Mouse (Mus musculus) gonadal fat pad, adult 2 months (tissue): ENCODE measurements around the gene Dnajb12. TPM values are rescaled to one million over a fixed set of nuclear protein-coding genes. Genes with fewer than 3 reads are reported as not detected.
"Not testable (repeated sequence)": the region's sequence is repeated elsewhere in the genome, so short reads cannot be mapped to it uniquely, and the experiment has no call there.

Source experiments
- DNase-seq: peaks from one replicate; pipeline ENCODE4 v3.0.0-alpha.2; 2012; ENCODE audit warnings: low read depth
- polyA plus RNA-seq: library from polyadenylated mRNA; depleted of rRNA; stranded (reverse); fragments of >200 nt; gene quantifications from 2 replicates; pipeline ENCODE4 v1.2.3, GENCODE M21; 2012

The Dnajb12 gene
- polyA plus RNA-seq, 1 experiment, result 50.2 TPM

GRCm38 (mm10) chr10:59870038-59870437 lies 9.3 kb upstream of the Dnajb12 start:
- no peak for DNase-seq

- not testable (repeated sequence) for DNase-seq
These were observed 6.7 kb upstream of the Dnajb12 start for GRCm38 (mm10) chr10:59872651-59873050.

GRCm38 (mm10) chr10:59873206-59873605 lies 6.2 kb upstream of the Dnajb12 start:
- DNase-seq, result no peak

- no peak for DNase-seq
These were observed 5.7 kb upstream of the Dnajb12 start for GRCm38 (mm10) chr10:59873613-59874012.

- DNase-seq, result no peak
These were observed 4.0 kb upstream of the Dnajb12 start for GRCm38 (mm10) chr10:59875396-59875795.

GRCm38 (mm10) chr10:59876698-59877097 lies 2.7 kb upstream of the Dnajb12 start:
- DNase-seq, result not testable (repeated sequence)

GRCm38 (mm10) chr10:59877421-59878117 lies 1.8 kb upstream of the Dnajb12 start:
- no peak for DNase-seq

- no peak for DNase-seq
These were observed 533 bp upstream of the Dnajb12 start for GRCm38 (mm10) chr10:59878823-59879222.

GRCm38 (mm10) chr10:59880029-59880386 lies 652 bp downstream of the Dnajb12 start:
- DNase-seq, result no peak

GRCm38 (mm10) chr10:59880837-59881236 lies 1.5 kb downstream of the Dnajb12 start:
- no peak for DNase-seq

GRCm38 (mm10) chr10:59884327-59885173 lies 5.2 kb downstream of the Dnajb12 start:
- no peak for DNase-seq

GRCm38 (mm10) chr10:59885174-59886080 lies 6.1 kb downstream of the Dnajb12 start:
- DNase-seq, result no peak

GRCm38 (mm10) chr10:59886081-59886466 lies 6.7 kb downstream of the Dnajb12 start:
- DNase-seq, result no peak

GRCm38 (mm10) chr10:59887432-59887831 lies 8.1 kb downstream of the Dnajb12 start:
- no peak for DNase-seq

- no peak for DNase-seq
These were observed 10.0 kb downstream of the Dnajb12 start for GRCm38 (mm10) chr10:59889339-59889738.

GRCm38 (mm10) chr10:59889953-59890751 lies 10.8 kb downstream of the Dnajb12 start:
- DNase-seq, result no peak

GRCm38 (mm10) chr10:59892977-59893376 lies 13.6 kb downstream of the Dnajb12 start:
- DNase-seq, result no peak

GRCm38 (mm10) chr10:59894251-59895160 lies 15.2 kb downstream of the Dnajb12 start:
- DNase-seq, result no peak

- no peak for DNase-seq
These were observed 16.3 kb downstream of the Dnajb12 start for GRCm38 (mm10) chr10:59895460-59896186.
